Mouse (Mus musculus): ENCODE measurements around the gene Cap2. TPM values are rescaled to one million over a fixed set of nuclear protein-coding genes. Genes with fewer than 3 reads are reported as not detected.

Cap2 gene
- total RNA-seq, 2 experiments from 2014 or later, result 170 to 199 TPM

GRCm38 (mm10) chr13:46523235-46523634 lies 21.6 kb downstream of the Cap2 start:
- intact Hi-C loops (cut with DNase I), result no loop called here
- DNase-seq (ENCODE audit: low spot score in 2 of 2), result peak; percentile 23 to 43

- intact Hi-C loops (cut with DNase I), result no loop called here
- peak; percentile 68 to 75 for DNase-seq (ENCODE audit: low spot score in 2 of 2)
These were observed 22.1 kb downstream of the Cap2 start for GRCm38 (mm10) chr13:46523712-46524111.

- DNase-seq (ENCODE audit: low spot score in 2 of 2), result no peak
These were observed 23.9 kb downstream of the Cap2 start for GRCm38 (mm10) chr13:46525295-46526255.

GRCm38 (mm10) chr13:46526645-46527044 lies 25.0 kb downstream of the Cap2 start:
- DNase-seq (ENCODE audit: low spot score in 2 of 2), result no peak

More at GRCm38 (mm10) chr13:46525295-46526255, 23.9 kb downstream of the Cap2 start:
- intact Hi-C loops (cut with DNase I), result no loop called here

GRCm38 (mm10) chr13:46527340-46527739 lies 25.7 kb downstream of the Cap2 start:
- intact Hi-C loops (cut with DNase I), result no loop called here
- DNase-seq (ENCODE audit: low spot score in 2 of 2), result no peak

More at GRCm38 (mm10) chr13:46526645-46527044, 25.0 kb downstream of the Cap2 start:
- intact Hi-C loops (cut with DNase I), result no loop called here

- intact Hi-C loops (cut with DNase I), result no loop called here
- DNase-seq (ENCODE audit: low spot score in 2 of 2), result no peak
These were observed 27.4 kb downstream of the Cap2 start for GRCm38 (mm10) chr13:46529037-46529436.

GRCm38 (mm10) chr13:46530546-46530945 lies 28.9 kb downstream of the Cap2 start:
- intact Hi-C loops (cut with DNase I), result no loop called here
- no peak for DNase-seq (ENCODE audit: low spot score in 2 of 2)

GRCm38 (mm10) chr13:46531676-46532075 lies 30.0 kb downstream of the Cap2 start:
- intact Hi-C loops (cut with DNase I), result no loop called here
- no peak for DNase-seq (ENCODE audit: low spot score in 2 of 2)

GRCm38 (mm10) chr13:46532276-46532675 lies 30.6 kb downstream of the Cap2 start:
- DNase-seq (ENCODE audit: low spot score in 2 of 2), result no peak
- intact Hi-C loops (cut with DNase I), result no loop called here

GRCm38 (mm10) chr13:46533342-46534129 lies 31.9 kb downstream of the Cap2 start:
- intact Hi-C loops (cut with DNase I), result no loop called here
- no peak for DNase-seq (ENCODE audit: low spot score in 2 of 2)

- intact Hi-C loops (cut with DNase I), result no loop called here
- no peak for DNase-seq (ENCODE audit: low spot score in 2 of 2)
These were observed 32.7 kb downstream of the Cap2 start for GRCm38 (mm10) chr13:46534171-46534968.

GRCm38 (mm10) chr13:46534969-46535785 lies 33.5 kb downstream of the Cap2 start:
- DNase-seq (ENCODE audit: low spot score in 2 of 2), result no peak
- intact Hi-C loops (cut with DNase I), result no loop called here

- intact Hi-C loops (cut with DNase I), result no loop called here
- DNase-seq (ENCODE audit: low spot score in 2 of 2), result no peak
These were observed 37.6 kb downstream of the Cap2 start for GRCm38 (mm10) chr13:46539284-46539683.

- intact Hi-C loops (cut with DNase I), result no loop called here
- no peak for DNase-seq (ENCODE audit: low spot score in 2 of 2)
These were observed 39.3 kb downstream of the Cap2 start for GRCm38 (mm10) chr13:46540943-46541342.

GRCm38 (mm10) chr13:46542782-46543181 lies 41.1 kb downstream of the Cap2 start:
- DNase-seq (ENCODE audit: low spot score in 2 of 2), result no peak

GRCm38 (mm10) chr13:46544608-46545007 lies 43.0 kb downstream of the Cap2 start:
- DNase-seq (ENCODE audit: low spot score in 2 of 2), result no peak
- intact Hi-C loops (cut with DNase I), result no loop called here

More at GRCm38 (mm10) chr13:46542782-46543181, 41.1 kb downstream of the Cap2 start:
- intact Hi-C loops (cut with DNase I), result no loop called here

- intact Hi-C loops (cut with DNase I), result no loop called here
- DNase-seq (ENCODE audit: low spot score in 2 of 2), result no peak
These were observed 43.4 kb downstream of the Cap2 start for GRCm38 (mm10) chr13:46545081-46545480.

GRCm38 (mm10) chr13:46546846-46547245 lies 45.2 kb downstream of the Cap2 start:
- no peak for DNase-seq (ENCODE audit: low spot score in 2 of 2)
- intact Hi-C loops (cut with DNase I), result no loop called here

- no peak for DNase-seq (ENCODE audit: low spot score in 2 of 2)
- intact Hi-C loops (cut with DNase I), result no loop called here
These were observed 45.6 kb downstream of the Cap2 start for GRCm38 (mm10) chr13:46547253-46547652.

Measured in left cerebral cortex, postnatal 14 days (tissue).